Mouse (Mus musculus): Measurements from ENCODE around the gene Dnajc4. TPM values are rescaled to one million over a fixed set of nuclear protein-coding genes. Genes with fewer than 3 reads are reported as not detected.

Gene Dnajc4
- total and polyA plus RNA-seq, 3 experiments, result 11.6 to 29.4 (median 24.3) TPM

DNA sequence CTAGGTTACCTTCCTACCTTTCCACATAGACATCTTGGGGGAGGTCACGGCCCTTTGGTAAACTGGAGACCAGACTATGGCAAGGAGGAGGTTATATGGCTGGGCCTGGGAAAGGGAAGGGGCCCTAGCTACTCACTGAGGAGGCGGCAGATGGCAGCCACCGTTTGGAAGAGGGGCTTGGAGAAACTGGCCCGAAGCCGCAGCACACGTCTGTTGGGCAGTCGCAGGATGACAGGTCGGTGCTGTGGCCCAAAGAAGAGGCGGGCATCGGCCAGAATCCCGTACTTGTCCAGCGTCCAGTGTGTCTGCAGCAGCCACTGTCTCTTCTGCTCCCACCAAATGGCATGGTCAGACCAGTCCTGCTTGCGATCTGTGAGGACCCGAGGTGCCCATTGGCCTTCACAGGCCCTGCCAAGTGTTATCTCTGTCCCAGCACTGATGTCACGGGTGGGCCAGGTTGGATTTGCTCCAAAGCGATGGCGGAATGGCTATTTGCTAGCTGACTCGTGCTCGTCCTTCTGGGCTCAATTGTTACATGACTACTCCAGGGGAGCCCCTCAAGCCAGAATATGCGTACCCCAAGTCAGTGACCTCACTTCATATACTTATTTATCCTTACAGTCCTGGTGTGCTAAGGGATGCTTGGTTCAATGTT lies 22.2 kb upstream of the Dnajc4 start:
- no peak for TF ChIP-seq POLR2AphosphoS5 (IDR thresholded peaks at IDR 0.05; ENCODE audit: insufficient replicate concordance, low read depth, low read length)
- no peak for TF ChIP-seq GATA2 (IDR thresholded peaks at IDR 0.05; ENCODE audit: borderline replicate concordance, low read depth, low read length)
- TF ChIP-seq GATA1 (IDR thresholded peaks at IDR 0.05; ENCODE audit: borderline replicate concordance, low read length), result no peak
- TF ChIP-seq CTCF (IDR thresholded peaks at IDR 0.05; ENCODE audit: low read depth, low read length), result no peak
- no peak for TF ChIP-seq TAL1 (conservative IDR thresholded peaks at IDR 0.05; ENCODE audit: low read depth, low read length)
- H3K36me3 ChIP-seq (replicated peaks), result peaks cover 80% of the 10 kb centered on the region
- no peak for DNase-seq (ENCODE audit: low spot score)
- no peaks in the 10 kb centered on the region for H3K9me3 ChIP-seq (replicated peaks)
- ATAC-seq (ENCODE audit: extremely low read depth, insufficient number of reproducible peaks, low FRiP score, poor library complexity, severe bottlenecking), result no peak
- H3K4me1 ChIP-seq (ENCODE audit: insufficient read depth, low read depth, low read length), result peaks cover 35% of the 10 kb centered on the region
- no peaks in the 10 kb centered on the region for H3K27me3 ChIP-seq (ENCODE audit: insufficient read depth, low read length)
- H3K4me3 ChIP-seq (ENCODE audit: low read depth, low read length), result no peak overlapping the region

GRCm38 (mm10) chr19:7013984-7014383 lies 21.6 kb upstream of the Dnajc4 start:
- Histone ChIP-seq H3K9me3 (replicated peaks) (no peaks in the 10 kb centered on the region), H3K4me3 (ENCODE audit: low read depth, low read length) (no peak overlapping the region), H3K27me3 (ENCODE audit: insufficient read depth, low read length) (no peaks in the 10 kb centered on the region), H3K4me1 (ENCODE audit: insufficient read depth, low read depth, low read length) (peaks cover 29% of the 10 kb centered on the region), H3K36me3 (replicated peaks) (peaks cover 79% of the 10 kb centered on the region)
- TF ChIP-seq GATA2 (IDR thresholded peaks at IDR 0.05; ENCODE audit: borderline replicate concordance, low read depth, low read length) (no peak), TAL1 (conservative IDR thresholded peaks at IDR 0.05; ENCODE audit: low read depth, low read length) (no peak), GATA1 (IDR thresholded peaks at IDR 0.05; ENCODE audit: borderline replicate concordance, low read length) (no peak), POLR2AphosphoS5 (IDR thresholded peaks at IDR 0.05; ENCODE audit: insufficient replicate concordance, low read depth, low read length) (no peak), CTCF (IDR thresholded peaks at IDR 0.05; ENCODE audit: low read depth, low read length) (no peak)
- DNase-seq (ENCODE audit: low spot score), result no peak
- ATAC-seq (ENCODE audit: extremely low read depth, insufficient number of reproducible peaks, low FRiP score, poor library complexity, severe bottlenecking), result no peak

DNA sequence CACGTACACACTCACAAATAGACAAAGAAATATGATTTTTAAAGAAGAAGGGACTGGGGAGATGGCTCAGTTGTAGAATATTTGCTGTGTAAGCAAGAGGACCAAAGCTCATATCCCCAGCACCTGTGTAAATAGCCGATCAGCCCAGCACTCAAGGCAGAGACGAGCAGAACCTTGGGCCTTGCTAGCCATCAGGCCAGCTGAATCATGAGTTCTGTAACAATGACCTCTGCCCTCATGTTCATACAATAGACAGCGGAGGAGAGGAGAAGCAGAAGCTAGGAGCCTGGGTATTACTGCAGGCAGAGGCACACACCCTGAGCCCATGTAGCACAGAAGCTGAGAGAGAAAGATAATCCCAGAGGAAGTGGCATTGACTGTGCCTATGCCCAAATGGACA lies 20.1 kb upstream of the Dnajc4 start:
- no peak for DNase-seq (ENCODE audit: low spot score)
- no peak for ATAC-seq (ENCODE audit: extremely low read depth, insufficient number of reproducible peaks, low FRiP score, poor library complexity, severe bottlenecking)
- Histone ChIP-seq H3K4me3 (ENCODE audit: low read depth, low read length) (no peak overlapping the region), H3K4me1 (ENCODE audit: insufficient read depth, low read depth, low read length) (peaks cover 17% of the 10 kb centered on the region), H3K36me3 (replicated peaks) (peaks cover 75% of the 10 kb centered on the region), H3K27me3 (ENCODE audit: insufficient read depth, low read length) (no peaks in the 10 kb centered on the region; the same call in 1 of the 2 replicates), H3K9me3 (replicated peaks) (no peaks in the 10 kb centered on the region)
- TF ChIP-seq CTCF (IDR thresholded peaks at IDR 0.05; ENCODE audit: low read depth, low read length), result no peak
- no peak for TF ChIP-seq TAL1 (conservative IDR thresholded peaks at IDR 0.05; ENCODE audit: low read depth, low read length)
- TF ChIP-seq POLR2AphosphoS5 (IDR thresholded peaks at IDR 0.05; ENCODE audit: insufficient replicate concordance, low read depth, low read length), result no peak
- no peak for TF ChIP-seq GATA1 (IDR thresholded peaks at IDR 0.05; ENCODE audit: borderline replicate concordance, low read length)
- no peak for TF ChIP-seq GATA2 (IDR thresholded peaks at IDR 0.05; ENCODE audit: borderline replicate concordance, low read depth, low read length)

DNA sequence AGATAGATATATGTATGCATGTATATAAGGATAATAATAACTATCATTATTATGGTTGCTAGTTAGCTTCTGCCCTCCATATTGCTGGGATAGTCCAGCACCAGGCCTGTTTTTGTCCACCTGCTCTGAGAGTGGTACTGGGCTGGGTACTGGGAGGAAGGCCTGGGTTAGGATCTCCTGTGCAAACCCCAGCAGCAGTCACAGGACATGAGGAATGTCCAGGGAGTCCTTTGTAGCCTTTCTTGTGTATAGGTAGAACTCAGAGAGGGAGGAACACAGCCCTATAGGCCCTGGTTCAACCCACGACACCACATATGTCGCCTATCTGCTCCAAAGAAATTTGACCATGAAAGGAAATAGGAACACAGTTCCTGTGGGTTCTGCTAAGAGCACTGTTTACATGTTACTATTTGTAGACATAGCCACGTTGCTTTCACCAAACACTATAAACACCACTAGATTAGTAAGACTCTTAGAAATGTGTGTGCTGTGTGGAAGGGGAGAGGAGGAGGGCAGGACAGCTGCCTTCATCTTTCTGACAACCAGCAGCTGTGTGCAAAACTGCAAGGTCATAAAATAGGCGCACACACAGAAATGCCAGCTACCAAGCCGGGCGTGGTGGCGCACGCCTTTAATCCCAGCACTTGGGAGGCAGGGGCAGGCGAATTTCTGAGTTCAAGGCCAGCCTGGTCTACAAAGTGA lies 14.7 kb upstream of the Dnajc4 start:
- TF ChIP-seq CTCF (IDR thresholded peaks at IDR 0.05; ENCODE audit: low read depth, low read length) (no peak), POLR2AphosphoS5 (IDR thresholded peaks at IDR 0.05; ENCODE audit: insufficient replicate concordance, low read depth, low read length) (no peak), GATA2 (IDR thresholded peaks at IDR 0.05; ENCODE audit: borderline replicate concordance, low read depth, low read length) (no peak), TAL1 (conservative IDR thresholded peaks at IDR 0.05; ENCODE audit: low read depth, low read length) (no peak), GATA1 (IDR thresholded peaks at IDR 0.05; ENCODE audit: borderline replicate concordance, low read length) (no peak)
- Histone ChIP-seq H3K9me3 (replicated peaks) (no peaks in the 10 kb centered on the region), H3K36me3 (replicated peaks) (peaks cover 72% of the 10 kb centered on the region), H3K4me3 (ENCODE audit: low read depth, low read length) (no peak overlapping the region), H3K4me1 (ENCODE audit: insufficient read depth, low read depth, low read length) (peaks cover 3% of the 10 kb centered on the region; the same call in 1 of the 2 replicates), H3K27me3 (ENCODE audit: insufficient read depth, low read length) (no peaks in the 10 kb centered on the region; the same call in 1 of the 2 replicates)
- no peak for ATAC-seq (ENCODE audit: extremely low read depth, insufficient number of reproducible peaks, low FRiP score, poor library complexity, severe bottlenecking)
- DNase-seq (ENCODE audit: low spot score), result no peak

- no peak for ATAC-seq (ENCODE audit: extremely low read depth, insufficient number of reproducible peaks, low FRiP score, poor library complexity, severe bottlenecking)
- no peaks in the 10 kb centered on the region; the same call in 1 of the 2 replicates for H3K27me3 ChIP-seq (ENCODE audit: insufficient read depth, low read length)
- H3K4me1 ChIP-seq (ENCODE audit: insufficient read depth, low read depth, low read length), result peaks cover 33% of the 10 kb centered on the region
- no peak overlapping the region for H3K4me3 ChIP-seq (ENCODE audit: low read depth, low read length)
- no peaks in the 10 kb centered on the region for H3K9me3 ChIP-seq (replicated peaks)
- DNase-seq (ENCODE audit: low spot score), result no peak
- no peak for TF ChIP-seq GATA1 (IDR thresholded peaks at IDR 0.05; ENCODE audit: borderline replicate concordance, low read length)
- TF ChIP-seq CTCF (IDR thresholded peaks at IDR 0.05; ENCODE audit: low read depth, low read length), result no peak
- TF ChIP-seq POLR2AphosphoS5 (IDR thresholded peaks at IDR 0.05; ENCODE audit: insufficient replicate concordance, low read depth, low read length), result no peak
- H3K36me3 ChIP-seq (replicated peaks), result peaks cover 76% of the 10 kb centered on the region
Observed at GRCm38 (mm10) chr19:6999360-7000063, 7.1 kb upstream of the Dnajc4 start.

- peaks cover 50% of the 10 kb centered on the region for H3K4me1 ChIP-seq (ENCODE audit: insufficient read depth, low read depth, low read length)
- no peaks in the 10 kb centered on the region for H3K9me3 ChIP-seq (replicated peaks)
- H3K4me3 ChIP-seq (ENCODE audit: low read depth, low read length), result no peak overlapping the region
- ATAC-seq (ENCODE audit: extremely low read depth, insufficient number of reproducible peaks, low FRiP score, poor library complexity, severe bottlenecking) (no peak), DNase-seq (ENCODE audit: low spot score) (no peak)
- H3K27me3 ChIP-seq (ENCODE audit: insufficient read depth, low read length), result no peaks in the 10 kb centered on the region; the same call in 1 of the 2 replicates
- TF ChIP-seq CTCF (IDR thresholded peaks at IDR 0.05; ENCODE audit: low read depth, low read length) (no peak), GATA1 (IDR thresholded peaks at IDR 0.05; ENCODE audit: borderline replicate concordance, low read length) (no peak)
- H3K36me3 ChIP-seq (replicated peaks), result peaks cover 75% of the 10 kb centered on the region
Observed at GRCm38 (mm10) chr19:6997721-6998290, 5.4 kb upstream of the Dnajc4 start.
